Mouse (Mus musculus) erythroid progenitor cell, adult 5-6 weeks (primary cell): ENCODE measurements around the gene Cpsf3. TPM values are rescaled to one million over a fixed set of nuclear protein-coding genes. Genes with fewer than 3 reads are reported as not detected.

Experiments
- ATAC-seq: replicated peaks from 2 replicates; pipeline ENCODE4 v1.8.0; 2016; ENCODE audit warnings: moderate number of reproducible peaks, mild to moderate bottlenecking, moderate TSS enrichment, inconsistent platforms; ENCODE audit not compliant: poor library complexity, low FRiP score, severe bottlenecking
- total RNA-seq, 2 experiments: library from RNA; stranded (forward) in 1 of 2; stranded (reverse) in 1 of 2; fragments of 150-400 nt in 1 of 2; fragments of 186-747, 209-891 nt in 1 of 2; gene quantifications; 2 replicates each; pipeline versions ENCODE4 v1.2.3 to v1.2.4; 2015 to 2017; ENCODE audit warnings: low replicate concordance in 2 of 2

Cpsf3 gene
- total RNA-seq (2015; ENCODE audit: low replicate concordance), result 13.7 and 68.3 TPM in 2 replicates
- total RNA-seq (2017; ENCODE audit: low replicate concordance), result 15.6 and 17.2 TPM in 2 replicates

GRCm38 (mm10) chr12:21284761-21285441 is at the start of gene Cpsf3:
Cpsf3 (plus strand) TSS chr12:21285391.
- ATAC-seq, result no peak

DNA sequence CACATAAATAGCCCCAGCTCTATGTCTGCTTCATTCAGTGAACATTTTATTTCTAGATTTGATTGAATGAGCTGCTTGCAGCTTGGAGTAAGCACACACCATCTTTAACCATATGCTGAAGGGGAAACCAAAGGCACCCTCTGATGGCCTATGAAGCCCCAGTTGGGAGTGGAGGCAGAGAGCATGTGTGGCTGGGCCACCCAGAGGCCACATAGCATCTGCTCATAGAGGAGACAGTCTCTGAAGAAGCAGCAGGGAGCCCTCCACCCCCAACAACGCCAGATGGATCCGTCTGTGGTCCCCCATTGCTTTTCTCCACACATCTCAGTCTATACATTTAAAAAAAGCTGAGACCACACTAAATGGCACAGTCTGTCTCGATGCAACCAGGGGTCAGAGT is 43.2 kb upstream of the Cpsf3 start:
- no peak for ATAC-seq

DNA sequence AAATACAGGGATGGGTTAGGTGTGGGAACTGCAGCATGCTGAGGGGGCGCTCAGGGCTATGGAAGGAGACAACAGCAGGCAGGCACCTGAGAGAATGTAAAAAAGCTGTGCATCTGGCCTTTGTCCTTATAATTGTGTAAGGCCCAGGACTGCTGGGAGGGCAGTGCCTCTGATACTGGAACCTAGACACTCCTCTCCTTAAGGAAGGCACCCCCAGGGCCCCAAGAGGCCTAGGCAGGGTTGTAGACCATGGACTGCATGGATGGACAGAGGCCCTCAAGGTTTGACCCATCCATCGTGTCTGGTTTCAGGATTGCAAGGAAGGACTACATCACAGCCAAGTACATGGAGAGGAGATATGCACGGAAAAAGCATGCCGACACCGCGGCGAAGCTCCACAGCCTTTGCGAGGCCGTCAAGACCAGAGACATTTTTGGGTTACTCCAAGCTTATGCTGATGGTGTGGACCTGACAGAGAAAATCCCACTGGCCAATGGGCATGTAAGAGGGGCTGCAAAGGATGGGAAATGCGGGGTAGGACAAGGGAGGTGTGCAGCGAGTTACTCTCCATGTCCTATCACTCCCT is 40.7 kb upstream of the Cpsf3 start:
- no peak for ATAC-seq

GRCm38 (mm10) chr12:21247711-21248392 is 37.3 kb upstream of the Cpsf3 start:
- no peak for ATAC-seq

- ATAC-seq, result peak; percentile 60; the same call in 1 of the 2 replicates
Measured at GRCm38 (mm10) chr12:21260494-21261256, 24.5 kb upstream of the Cpsf3 start.

DNA sequence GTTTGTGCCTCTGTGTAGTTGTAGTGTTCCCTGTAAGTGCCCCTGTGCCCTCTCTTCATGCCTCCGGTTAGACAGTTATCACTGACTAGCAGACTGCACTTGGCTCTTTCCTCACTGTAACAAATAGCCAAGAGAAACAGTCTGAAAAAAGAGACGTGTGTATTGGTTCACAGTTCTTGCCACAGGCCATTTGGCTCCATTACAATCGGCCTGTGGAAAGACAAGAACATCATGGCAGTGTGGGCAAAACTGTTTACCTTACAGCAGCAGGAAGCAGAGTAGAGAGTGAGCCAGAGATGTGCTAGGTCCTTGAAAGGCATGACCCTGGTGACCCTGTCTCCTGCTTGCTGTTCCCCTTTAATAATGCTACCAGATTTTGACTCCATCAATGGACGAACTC is 23.7 kb upstream of the Cpsf3 start:
- no peak for ATAC-seq

GRCm38 (mm10) chr12:21263256-21263655 is 21.9 kb upstream of the Cpsf3 start:
- ATAC-seq, result no peak

DNA sequence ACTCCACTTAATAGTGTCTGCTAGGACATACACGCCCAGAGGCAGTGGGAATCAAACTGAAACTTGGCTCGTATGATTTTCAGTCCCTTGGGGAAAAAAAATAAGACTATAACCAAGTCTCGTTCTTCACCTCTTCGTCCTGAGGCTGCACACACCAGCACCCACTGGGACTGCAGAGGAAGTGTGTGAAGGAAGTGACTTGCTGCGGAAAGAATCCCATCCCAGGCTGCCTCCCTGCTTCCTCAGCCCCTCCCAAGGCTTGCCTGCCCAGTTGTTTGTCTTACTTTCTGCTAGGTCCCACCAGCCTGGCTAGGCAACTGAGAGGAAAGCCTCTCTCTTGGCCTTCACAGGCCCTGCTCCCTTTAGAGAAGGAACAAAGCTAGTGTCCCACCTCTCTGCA is 20.9 kb upstream of the Cpsf3 start:
- ATAC-seq, result no peak

- ATAC-seq, result no peak
Measured at GRCm38 (mm10) chr12:21264970-21265369, 20.2 kb upstream of the Cpsf3 start.

GRCm38 (mm10) chr12:21265501-21265900 is 19.7 kb upstream of the Cpsf3 start:
- ATAC-seq, result no peak

- no peak for ATAC-seq
Measured at GRCm38 (mm10) chr12:21265946-21266783, 19.0 kb upstream of the Cpsf3 start.

GRCm38 (mm10) chr12:21266784-21267098 is 18.4 kb upstream of the Cpsf3 start:
- ATAC-seq, result no peak

- ATAC-seq, result no peak
Measured at GRCm38 (mm10) chr12:21268083-21268616, 17.0 kb upstream of the Cpsf3 start.

GRCm38 (mm10) chr12:21274446-21274845 is 10.7 kb upstream of the Cpsf3 start:
- no peak for ATAC-seq

- ATAC-seq, result no peak
Measured at GRCm38 (mm10) chr12:21277352-21277864, 7.8 kb upstream of the Cpsf3 start.

DNA sequence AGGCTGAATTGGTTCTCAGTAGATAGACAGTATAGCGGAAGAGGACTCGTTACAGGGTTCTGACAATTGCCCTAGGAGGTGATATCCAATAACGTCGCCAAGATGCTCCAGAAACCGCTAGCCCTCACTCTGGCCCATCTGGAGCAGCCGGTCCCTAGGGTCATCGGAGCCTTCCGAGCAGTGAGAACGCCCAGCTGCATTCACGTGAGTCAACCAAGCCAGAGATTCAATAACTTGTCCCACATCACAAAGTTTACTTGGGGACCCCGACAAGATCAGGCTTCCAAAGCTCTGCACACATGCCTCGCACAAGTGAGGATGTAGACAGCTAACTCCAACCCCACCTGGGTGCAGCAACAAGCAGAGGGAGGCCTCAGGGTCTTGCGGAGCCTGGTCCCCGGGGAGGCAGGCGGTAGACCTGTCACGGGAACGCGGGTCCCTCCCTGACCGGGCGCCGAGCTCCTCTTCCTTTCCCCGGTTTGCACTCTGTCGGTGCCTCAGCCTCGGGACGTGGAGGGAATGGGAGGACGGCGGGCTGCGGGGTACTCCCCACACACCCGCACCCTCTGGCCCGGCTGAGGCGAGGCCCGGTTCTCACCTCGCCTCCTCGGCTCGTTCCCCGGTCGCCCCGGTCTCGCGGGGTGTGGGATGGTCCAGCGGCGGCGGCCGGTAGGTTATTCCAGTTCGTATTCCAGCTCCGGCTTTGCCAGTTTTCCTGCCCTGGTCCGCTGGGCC is 484 bp downstream of the Cpsf3 start:
- peak; percentile 75 for ATAC-seq

- peak; percentile 95 for ATAC-seq
Measured at GRCm38 (mm10) chr12:21286243-21286622, 1.0 kb downstream of the Cpsf3 start, which contains the start of gene Itgb1bp1. Itgb1bp1 (minus strand) TSS chr12:21286284.
